Mouse (Mus musculus) ovary, postnatal 14 days (tissue): Measurements from ENCODE around the gene Tipin.
"Not testable (repeated sequence)": the region's sequence is repeated elsewhere in the genome, so short reads cannot be mapped to it uniquely, and the experiment has no call there.

Source experiments
- DNase-seq: peaks from one replicate; pipeline ENCODE4 v3.0.0; 2022; ENCODE audit warnings: low spot score

Gene Tipin

DNA sequence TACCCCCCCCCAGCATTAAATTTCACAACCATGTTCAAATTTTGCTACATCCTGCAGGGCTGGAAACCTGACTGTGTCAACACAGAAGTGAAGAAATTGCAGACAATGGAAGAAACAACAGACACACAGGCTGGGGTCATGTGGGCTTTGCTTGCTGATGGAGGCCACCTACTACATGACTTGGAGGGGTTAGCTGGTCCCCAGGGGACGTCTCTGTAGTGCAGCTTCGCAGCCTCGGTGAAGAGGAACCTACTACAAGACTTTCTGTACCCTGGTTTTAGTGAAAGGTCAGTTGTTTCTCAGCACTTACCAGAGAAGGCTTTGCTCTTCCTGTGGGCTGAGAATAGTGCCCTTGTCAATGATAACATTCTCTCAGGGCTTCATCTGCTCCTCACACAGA is 10.1 kb upstream of the Tipin start:
- DNase-seq, result no peak

DNA sequence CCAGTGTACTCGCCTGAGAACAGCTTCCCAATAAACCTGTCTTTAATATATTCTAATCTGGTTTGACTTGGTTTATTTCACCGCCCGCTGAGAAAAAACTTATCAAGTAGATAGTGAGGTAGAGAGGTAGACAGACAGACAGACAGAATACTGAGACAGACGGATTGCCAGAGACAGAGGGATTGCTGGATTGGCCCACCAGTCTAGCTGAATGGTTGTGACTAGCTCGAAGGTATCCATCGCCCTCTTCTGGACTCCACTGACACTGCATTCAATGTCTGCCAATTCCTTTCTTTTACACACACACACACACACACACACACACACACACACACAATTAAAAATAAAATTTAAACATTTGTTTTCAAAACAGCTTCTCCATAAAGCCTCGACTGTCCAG is 8.8 kb upstream of the Tipin start:
- peak; percentile 23 for DNase-seq

DNA sequence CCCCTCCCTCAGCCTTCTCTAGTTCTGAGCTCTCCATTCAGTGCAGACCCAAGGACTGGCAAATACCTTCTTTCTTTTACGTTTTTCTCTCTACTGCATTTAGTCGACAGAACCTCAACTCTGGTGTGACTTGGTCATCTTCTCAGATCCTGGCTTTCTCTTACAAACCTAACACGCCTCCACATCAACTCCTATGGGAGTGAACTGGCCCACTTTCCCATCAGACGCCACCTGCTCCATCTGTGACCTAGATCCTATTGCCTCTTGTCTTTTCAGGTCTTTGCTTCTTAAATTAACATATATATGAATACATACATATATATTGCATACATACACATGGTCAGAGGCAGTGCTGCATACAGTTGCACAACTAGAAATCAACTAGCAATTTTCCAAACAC is 7.6 kb upstream of the Tipin start:
- DNase-seq, result no peak

DNA sequence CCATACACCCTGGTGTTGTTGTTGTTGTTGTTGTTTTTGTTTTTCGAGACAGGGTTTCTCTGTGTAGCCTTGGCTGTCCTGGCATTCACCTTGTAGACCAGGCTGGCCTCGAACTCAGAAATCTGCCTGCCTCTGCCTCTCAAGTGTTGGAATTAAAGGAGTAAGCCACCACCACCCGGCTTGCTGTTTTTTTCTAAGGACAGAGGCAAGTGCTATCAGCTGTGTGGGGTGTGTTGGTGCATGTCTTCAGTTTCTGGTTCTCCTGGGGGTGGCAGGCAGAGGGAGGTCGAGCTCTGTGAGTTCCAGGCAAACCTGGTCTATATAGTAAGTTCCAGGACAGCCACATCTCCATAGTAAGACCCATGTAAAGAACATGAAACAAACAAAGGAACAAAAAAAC is 7.1 kb upstream of the Tipin start:
- DNase-seq, result no peak

DNA sequence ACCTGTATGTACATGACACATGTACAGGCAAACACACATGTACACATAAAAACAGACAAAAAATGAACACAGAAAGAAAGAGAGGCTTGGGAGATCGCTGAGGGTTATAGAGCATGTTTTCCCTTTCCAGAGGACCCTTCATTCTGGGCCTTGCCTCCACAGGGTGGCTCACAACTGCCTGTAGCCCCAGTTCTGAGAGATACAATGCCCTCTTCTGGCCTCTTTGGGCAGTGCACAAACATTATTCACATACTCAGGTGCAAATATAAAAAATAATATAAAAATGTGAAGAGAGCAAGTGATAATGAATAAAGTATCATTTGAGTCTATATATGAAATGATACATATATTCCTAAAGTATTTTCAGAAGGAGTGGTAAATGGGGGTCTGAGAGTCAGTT is 6.5 kb upstream of the Tipin start:
- no peak for DNase-seq

DNA sequence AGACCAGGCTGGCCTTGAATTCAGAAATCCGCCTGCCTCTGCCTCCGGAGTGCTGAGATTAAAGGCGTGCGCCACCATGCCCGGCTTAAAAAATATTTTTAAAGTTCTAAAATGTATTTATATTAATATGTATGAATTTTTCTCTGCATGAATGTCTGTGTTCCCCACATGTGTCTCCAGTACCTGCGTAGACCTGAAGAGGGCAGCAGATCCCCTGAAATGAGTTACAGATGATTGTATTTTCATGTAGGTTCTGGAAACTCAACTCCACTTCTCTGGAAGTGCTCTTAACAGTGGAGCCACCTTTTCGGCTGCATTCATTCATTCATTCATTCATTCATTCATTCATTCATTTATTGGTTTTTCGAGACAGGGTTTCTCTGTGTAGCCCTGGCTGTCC is 3.7 kb upstream of the Tipin start:
- DNase-seq, result peak; percentile 49

DNA sequence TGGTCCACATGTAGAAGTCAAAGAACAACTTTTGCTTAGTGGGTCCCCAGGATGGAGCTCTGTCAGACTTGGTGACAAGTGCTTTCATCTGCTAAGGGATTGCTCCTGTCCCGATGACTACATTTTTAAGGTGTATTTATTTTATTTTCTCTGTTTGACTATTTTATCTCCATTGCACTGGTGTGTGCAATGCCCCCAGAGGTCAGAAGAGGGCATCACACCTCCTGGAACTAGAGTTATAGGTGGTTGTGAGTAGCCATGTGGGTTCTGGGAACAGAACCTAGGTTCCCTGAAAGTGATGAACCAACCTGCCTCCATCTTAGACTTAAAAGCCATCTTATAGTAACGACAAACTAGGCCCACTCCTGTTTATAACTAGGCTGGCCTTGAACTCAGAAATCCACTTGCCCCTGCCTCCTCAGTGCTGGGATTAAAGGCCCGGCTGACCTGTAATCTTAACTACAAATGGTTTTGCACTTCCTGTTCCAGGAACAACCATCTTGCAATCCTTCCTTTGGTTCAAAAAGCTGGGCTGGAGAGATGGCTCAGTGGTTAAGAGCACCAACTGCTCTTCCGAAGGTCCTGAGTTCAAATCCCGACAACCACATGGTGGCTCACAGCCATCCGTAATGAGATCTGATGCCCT is 2.6 kb upstream of the Tipin start:
- DNase-seq, result no peak

DNA sequence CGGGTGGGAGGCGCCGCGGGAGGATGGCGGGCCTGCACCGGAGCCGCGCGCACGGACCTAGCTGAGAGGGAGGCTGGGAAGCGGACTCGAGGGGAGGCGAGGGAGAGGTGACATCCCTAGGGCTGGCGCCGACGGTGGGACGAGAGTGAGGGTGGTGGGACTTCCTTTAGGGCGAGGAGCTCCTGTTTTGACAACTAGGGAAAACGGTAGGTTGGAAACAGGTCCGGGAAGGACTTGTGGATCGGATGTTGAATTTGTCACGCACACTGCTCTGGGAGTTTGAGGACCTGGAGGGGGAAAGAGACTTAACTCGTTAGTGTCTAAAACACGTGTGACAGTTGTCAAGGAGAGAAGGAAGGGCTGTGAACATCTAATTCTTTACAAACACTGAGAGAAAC is 399 bp downstream of the Tipin start:
- no peak for DNase-seq

DNA sequence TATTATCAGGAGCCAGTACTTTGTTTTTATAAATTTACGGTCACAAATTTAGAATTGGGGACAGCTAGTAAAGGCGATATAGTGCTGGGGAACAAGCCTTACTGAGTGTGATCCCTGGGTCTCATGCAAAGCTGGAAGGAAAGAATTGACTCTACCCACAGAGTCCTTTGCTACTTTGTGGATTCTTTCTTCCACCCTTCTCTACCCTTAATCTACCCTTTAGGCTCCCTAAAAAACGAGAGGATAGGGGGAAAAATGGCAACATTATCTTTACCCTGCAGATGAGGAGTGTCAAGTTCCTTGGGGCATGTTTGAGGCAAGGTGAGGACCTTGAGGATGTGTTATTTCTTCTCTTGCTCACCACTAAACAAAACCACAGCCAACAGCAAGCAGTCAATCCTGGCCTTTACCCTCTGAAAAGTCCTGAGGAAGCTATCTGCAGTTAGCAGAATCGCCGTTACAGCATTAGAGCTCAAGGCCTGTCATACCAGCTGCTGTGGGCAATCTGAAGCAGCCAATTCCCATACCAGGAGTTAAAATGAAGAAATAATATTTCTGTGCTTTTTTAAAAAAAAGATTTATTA is 1.1 kb downstream of the Tipin start:
- DNase-seq, result no peak

DNA sequence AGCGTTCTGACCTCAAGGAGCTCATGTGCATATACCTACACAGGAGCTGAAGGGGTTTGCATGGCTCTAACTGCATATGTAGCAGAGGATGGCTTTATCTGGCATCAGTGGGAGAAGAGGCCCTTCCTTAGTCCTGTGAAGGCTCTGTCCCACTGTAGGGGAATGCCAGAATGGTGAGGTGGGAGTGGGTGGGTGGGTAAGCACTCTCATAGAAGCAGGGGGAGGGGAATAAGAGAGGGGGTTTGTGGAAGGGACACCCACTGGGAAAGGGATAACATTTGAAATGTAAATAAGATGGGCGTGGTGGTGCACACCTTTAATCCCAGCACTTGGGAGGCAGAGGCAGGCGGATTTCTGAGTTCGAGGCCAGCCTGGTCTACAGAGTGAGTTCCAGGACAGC is 21.7 kb downstream of the Tipin start:
- DNase-seq, result not testable (repeated sequence)

DNA sequence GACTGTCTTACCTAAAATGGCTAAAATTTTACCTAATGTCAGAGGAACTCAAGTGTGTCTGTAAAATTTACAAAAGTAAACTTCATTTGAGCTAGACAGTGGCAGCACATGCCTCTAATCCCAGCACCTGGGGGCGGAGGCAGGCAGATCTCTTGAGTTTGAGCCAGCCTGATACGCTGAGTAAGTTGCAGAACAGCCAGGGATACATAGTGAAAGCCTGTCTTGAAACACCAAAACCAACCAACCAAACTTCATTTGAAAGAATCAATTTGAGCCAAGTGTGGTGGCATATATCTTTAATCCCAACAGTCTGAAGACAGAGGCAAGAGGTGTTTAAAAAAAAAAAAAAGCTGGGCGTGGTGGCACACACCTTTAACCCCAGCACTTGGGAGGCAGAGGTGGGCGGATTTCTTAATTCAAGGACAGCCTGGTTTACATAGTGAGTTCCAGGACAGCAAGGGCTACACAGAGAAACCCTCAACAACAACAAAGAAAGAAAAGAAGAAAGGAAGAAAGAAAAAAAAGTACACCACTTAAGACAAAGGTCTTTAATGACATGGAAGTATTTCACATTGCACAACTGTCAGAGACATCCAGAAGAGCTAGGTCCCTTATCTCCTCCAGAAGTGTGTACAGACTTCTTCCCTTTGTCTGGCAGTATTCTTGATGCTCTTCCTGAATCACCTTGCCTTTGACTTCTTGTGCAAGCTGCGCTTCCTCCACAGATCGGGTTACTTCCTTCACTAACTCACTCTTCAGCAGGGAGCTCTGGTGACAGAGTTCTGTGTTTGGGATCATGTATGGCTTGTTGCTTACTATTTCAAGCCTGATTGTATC is 25.3 kb downstream of the Tipin start:
- DNase-seq, result no peak

DNA sequence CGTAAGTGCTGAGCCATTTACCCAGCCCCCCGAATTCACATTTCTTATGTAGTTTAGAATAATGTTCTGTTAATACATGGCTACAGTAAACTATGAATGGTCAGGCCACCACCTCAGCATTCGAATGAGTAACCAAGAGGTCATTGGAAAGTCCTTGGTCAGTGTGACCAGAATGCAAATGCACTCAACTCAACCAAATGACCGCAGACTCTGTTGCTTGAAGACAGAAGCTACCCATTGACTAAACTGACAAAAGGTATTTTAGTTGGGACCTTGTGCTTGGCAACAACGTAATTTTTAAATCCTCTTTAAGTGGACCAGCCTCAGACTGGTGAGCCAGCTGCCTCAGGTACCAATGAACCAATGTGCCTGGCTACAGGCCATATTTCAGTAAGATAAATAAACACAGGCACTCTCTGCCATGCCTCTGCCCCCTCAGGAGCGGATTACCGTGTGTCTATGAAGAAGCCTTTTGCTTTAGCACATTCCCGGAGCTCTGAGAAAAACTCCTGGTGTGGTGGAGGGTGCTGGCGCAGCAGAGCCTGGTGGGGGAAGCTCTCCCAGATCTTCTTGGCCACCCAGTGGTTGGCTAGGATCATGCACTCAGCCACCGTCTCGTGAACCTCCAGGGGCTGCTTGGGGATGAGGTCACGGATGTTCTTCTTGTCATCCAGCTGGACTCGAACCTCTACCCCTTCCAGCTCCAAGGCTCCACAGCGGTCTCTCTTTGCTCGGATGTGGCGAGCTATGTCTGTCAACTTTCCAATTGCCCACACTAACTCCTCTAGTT is 29.8 kb downstream of the Tipin start:
- no peak for DNase-seq

DNA sequence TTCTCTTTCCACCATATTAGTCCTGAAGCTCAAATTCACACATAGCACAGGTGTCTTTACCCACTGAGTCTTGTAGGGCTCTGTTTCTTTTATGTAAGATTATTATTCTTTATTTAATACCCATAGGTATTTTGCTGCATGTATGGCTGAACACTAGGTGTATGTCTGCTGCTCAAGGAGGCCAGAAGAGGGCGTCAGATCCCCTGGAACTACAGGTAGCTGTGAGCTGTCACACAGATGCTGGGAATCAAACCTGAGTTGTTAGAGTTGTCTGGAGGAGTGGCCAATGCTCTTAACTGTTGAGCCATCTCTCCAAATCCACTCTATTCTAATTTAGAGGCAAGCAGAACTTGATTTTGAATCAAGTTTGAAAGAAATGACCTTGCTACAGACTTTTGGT is 30.7 kb downstream of the Tipin start:
- DNase-seq, result no peak

DNA sequence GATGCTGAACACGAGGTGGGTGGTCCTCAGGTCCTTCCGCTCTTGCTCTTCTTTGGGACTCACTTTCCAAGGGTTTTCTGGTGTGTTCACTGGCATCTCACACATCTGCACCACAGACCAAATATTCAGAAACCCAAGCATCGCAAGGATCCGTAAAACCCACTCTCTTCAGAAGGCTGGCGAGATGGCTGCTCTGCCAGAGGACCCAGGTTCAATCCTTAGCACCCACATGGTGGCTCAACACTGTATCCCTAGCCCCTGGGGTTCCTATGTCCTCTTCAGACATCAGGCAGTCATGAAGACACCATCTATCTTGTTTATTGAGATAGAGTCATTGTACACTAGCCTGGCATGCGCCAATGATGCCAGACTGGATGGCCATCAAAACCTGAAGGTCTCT is 33.3 kb downstream of the Tipin start:
- no peak for DNase-seq

DNA sequence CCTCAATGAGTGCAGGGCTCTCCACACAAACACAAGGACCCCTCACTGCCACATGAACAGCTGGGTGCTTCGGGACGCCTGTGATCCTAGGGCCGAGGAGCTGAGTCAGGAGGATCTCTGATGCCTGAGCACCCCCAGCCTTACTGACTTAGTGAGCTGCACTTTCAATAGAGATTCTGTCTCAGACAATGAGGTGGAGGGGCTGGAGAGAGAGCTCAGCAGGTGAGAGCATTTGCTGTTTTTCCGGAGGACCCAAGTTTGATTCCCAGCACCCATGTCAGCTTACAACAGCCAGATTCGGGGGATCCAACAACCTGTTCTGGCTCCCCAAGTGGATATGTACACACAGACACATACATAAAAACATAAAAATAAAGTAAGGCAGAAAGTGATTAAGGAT is 35.6 kb downstream of the Tipin start:
- no peak for DNase-seq

DNA sequence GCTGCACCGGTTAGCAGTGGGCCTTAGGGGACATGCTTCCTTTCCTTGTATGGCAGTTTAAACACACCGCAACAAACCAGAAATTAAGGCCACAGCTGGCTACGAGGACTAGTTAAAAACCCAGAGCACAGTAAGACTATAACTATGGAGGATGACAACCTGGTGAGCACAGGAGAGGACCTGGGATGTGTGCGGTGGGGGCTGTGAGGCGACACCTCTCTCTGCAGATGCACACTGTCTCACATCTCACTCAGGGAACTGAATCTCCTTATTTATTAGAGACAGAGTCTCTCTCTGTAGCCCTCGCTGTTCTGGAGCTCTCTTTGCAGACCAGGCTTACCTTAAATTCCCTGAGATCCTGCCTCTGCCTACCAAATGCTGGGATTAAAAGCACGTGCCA is 42.6 kb downstream of the Tipin start:
- DNase-seq, result no peak

DNA sequence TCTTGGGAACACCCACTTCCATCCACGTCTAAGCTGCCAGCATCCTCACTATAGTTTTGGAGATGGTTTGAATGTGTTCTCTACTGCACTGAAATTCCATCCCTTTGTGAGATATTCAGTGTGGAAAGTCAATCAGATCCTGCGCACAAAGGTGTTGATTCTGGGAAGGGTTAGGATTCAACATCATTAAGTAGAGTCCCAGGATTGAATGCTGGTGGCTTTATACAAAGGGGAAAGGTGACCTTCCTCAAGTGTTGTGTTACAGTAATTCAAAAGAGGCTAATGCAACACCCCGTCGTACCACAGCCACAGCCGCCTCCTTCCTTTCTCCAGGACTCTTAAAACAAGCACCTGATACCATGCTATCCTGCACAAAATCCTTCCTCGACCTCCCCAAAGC is 54.4 kb downstream of the Tipin start:
- DNase-seq, result no peak

DNA sequence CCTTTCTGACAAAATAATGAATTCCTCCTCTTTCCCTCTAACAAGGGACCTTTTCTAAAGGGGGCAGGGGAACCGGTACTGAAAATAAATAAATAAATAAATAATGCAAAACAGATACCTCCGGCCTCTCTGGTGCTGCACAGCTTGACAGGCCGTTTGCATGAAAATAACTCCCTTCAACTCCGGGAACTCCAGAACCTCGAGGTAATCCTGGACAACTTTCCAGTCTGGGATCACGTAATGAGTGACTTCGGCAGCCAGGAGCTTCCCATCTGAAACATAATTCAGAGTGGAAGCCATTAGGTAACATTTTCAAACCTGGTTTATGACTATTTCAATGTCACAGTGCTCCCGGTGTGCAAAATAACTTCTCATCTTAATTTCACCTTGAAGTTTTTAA is 58.0 kb downstream of the Tipin start:
- DNase-seq, result no peak

DNA sequence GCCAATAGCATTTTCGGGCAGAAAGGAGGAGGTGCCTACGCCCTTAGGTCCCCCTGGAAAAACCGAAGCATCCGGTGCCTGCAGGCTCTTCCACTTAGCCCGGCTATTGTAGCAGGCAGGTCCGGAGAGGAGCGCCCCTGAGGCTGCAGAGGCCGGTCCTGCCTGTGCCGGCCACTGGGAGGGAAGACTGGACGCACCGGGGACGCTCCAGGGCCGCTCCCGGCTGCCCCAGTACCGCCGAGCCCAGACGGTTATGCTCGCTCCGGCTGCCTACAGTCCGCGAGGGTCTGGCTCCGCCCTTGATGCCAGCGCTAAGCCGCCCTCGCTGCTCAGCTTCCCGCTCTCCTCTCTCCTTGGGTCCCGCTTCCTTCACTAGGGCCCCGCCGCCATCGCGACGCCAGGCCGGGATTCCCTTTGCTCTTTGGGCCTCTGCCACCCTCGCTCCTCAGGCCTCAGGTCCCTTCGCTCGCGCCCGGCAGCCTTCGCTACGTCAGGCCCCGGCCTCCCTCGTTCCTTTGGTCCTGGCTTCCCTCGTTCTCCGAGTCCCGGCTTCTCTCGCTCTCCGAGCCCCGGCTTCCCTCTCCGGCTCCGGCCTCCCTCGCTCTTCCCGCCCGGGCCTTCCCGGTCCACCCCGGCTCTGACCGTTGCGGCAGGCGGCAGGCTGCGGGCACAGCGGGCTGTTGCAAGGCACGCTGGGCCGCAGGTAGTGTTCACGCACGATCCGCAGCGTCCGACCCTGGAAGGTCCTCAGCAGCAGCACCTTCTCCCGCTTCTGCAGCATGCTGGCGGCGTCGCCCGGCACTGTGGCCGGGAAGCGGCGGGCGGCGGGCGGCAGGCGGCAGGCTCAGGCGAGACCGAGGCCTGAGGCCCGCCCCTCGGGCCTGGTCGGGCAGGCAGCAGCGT is 59.2 kb downstream of the Tipin start:
- DNase-seq, result peak; percentile 73

DNA sequence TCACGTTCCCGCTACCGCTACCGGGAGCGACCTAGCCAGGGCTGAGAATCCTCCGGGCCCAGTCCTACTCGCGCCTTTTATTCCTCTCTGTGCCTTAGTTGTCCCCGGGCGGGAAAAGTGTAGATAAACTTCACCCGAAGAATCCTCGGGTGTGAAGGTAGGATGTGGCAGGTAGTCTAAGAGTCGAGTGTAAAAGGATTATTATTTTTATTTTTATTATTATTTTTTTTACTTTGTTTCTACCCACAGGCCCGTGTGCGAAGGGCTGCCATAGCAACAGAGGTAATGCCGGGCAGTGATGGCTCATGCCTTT is 59.8 kb downstream of the Tipin start, which contains the start of gene Dis3l:
TSS of gene Dis3l (minus strand) at position 35 of the 313 bp plus-strand sequence.
- no peak for DNase-seq

DNA sequence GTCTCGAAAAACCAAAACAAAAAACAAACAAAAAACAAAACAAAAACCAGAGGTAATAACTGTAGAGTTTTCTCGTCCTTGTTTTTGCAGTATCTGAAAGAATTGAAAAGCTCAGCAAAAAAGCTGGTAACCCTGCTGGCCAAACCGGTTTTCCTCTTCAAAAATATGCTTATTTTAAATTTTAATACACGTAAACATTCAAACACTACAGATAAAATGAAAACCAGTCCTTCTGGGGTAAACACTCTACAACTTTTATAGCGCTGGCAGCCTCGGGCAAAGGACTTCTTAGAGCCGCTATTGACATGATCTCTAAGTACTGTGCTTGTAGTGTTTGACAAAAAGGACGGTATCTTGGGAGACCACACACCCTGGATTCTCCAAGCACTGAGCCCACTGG is 60.3 kb downstream of the Tipin start:
- no peak for DNase-seq

DNA sequence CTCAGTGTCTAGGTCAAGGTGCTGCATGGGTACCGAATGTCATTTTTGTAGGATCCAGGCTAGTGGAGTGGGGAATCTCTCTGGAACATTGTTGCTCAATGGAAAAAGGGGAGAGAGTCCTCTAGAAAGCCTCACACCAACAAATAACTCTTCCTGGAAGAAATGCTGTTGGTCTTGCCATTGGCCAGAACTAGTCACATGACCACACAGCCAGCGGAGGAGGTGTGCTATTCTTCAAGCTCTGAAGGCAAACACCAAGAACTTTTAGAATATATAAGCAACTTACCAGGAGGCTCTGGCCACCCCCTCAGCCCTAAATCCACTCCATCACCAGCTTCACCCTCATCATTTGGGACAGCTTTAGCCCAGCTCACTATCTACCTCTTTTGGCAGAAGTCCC is 62.3 kb downstream of the Tipin start:
- DNase-seq, result no peak
